Mouse (Mus musculus) intestine, embryonic 14.5 days (tissue): Measurements from ENCODE around the gene Trub2. TPM values are rescaled to one million over a fixed set of nuclear protein-coding genes. Genes with fewer than 3 reads are reported as not detected.

ENCODE experiments used
- ATAC-seq: fragments of 200-750 bp; cut with Nextera tagmentation; replicated peaks from 2 replicates; pipeline ENCODE4 v1.8.0; 2017; ENCODE audit warnings: low read depth, moderate number of reproducible peaks, moderate TSS enrichment, moderate library complexity; ENCODE audit not compliant: low FRiP score, low TSS enrichment
- DNase-seq: peaks from one replicate; pipeline ENCODE4 v3.0.0-alpha.2; 2018; ENCODE audit warnings: low spot score
- H3K27ac ChIP-seq: fragments of 300-500 bp; sonication (generic); 2 replicates; pipeline ENCODE4 v1.5.1; 2014; ENCODE audit warnings: low read depth, mild to moderate bottlenecking, control low read depth
- H3K27me3 ChIP-seq: fragments of 300-500 bp; sonication (generic); replicated peaks from 2 replicates; pipeline ENCODE4 v1.6.1; 2014; ENCODE audit warnings: low read length, control low read depth; ENCODE audit not compliant: control insufficient read depth, insufficient read depth
- H3K36me3 ChIP-seq: fragments of 300-500 bp; sonication (generic); 2 replicates; pipeline ENCODE4 v1.6.1; 2014; ENCODE audit warnings: low read length, control low read depth; ENCODE audit not compliant: control insufficient read depth, insufficient read depth
- H3K4me1 ChIP-seq: fragments of 300-500 bp; sonication (generic); replicated peaks from 2 replicates; pipeline ENCODE4 v1.6.1; 2014; ENCODE audit warnings: low read length, control low read depth, mixed read lengths; ENCODE audit not compliant: control insufficient read depth, insufficient read depth
- H3K4me2 ChIP-seq: fragments of 300-500 bp; sonication (generic); 2 replicates; pipeline ENCODE4 v1.6.1; 2014; ENCODE audit warnings: low read length
- H3K4me3 ChIP-seq: fragments of 300-500 bp; sonication (generic); 2 replicates; pipeline ENCODE4 v1.5.1; 2014; ENCODE audit warnings: low read depth, low read length, control low read depth, mixed read lengths
- H3K9ac ChIP-seq: fragments of 300-500 bp; sonication (generic); 2 replicates; pipeline ENCODE4 v1.6.1; 2014; ENCODE audit warnings: mild to moderate bottlenecking, low read length
- H3K9me3 ChIP-seq: fragments of 300-500 bp; sonication (generic); 2 replicates; pipeline ENCODE4 v1.6.1; 2016; ENCODE audit warnings: low read length, control low read depth; ENCODE audit not compliant: control insufficient read depth
- WGBS: fragments of 180-500 bp; shearing (Covaris S2); extraction: QIAGEN DNeasy Blood & Tissue Kit; methylation state at CpG from one replicate; pipeline ENCODE4 v1.1.7; 2014; 5-methylcytosine and 5-hydroxymethylcytosine counted together
- polyA plus RNA-seq: library from polyadenylated mRNA; unstranded; fragments of >200 nt; fragmentation: Nextera tagmentation; extraction: Ambion mirVana; gene quantifications from 2 replicates; pipeline ENCODE4 v1.2.1, GENCODE M21; 2014

The Trub2 gene
- polyA plus RNA-seq, 1 experiment from 2014 or later = 33.3 TPM

DNA sequence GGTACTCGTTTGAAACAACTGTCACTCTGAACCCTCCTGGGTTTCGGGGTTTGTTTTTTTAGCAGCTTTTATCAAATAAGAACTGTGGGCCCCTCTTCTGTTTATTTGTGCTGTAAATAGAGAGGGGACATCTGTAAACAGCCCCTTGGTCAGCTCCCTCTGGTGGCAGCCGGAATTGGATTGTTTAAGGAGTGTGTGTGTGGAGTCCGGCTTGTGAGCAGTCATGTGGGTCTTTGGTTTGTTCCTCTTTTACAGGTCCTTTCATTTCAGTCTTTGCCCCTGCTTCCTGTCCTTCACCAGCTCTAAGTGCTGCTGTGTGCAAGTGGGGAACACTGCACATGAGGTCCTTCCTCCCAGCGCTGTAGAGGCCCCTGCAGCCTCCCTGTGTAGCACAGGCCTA lies 48.9 kb downstream of the Trub2 start:
- peaks cover 59% of the 10 kb centered on the region for H3K36me3 ChIP-seq

DNA sequence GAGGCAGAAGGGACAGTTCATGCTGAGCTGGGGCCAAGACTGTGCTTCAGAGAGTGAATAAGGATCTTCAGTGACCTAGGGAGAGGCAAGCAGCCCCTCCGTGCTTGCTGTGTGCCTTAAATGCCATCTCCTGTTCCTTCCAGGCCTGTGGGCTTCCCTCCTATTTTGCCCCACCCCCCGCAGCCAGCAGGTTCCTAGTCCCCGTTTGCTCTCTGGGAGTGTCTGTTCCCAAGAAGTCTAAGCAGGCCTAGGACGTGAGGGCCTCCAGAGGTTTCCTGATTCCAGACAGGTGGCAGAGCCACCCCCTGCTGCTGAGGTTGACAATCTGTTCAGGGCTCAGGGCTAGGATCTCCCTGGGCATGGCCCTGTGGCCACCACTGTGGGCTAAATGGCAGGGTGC lies 49.5 kb downstream of the Trub2 start:
- DNase-seq = no peak
- Histone ChIP-seq H3K27ac (no peak overlapping the region), H3K9ac (no peak overlapping the region)

More for the DNA sequence above, 48.9 kb downstream of the Trub2 start:
- Histone ChIP-seq H3K27ac (no peak overlapping the region), H3K9me3 (no peaks in the 10 kb centered on the region), H3K27me3 (no peaks in the 10 kb centered on the region), H3K4me3 (no peak overlapping the region), H3K4me1 (no peaks in the 10 kb centered on the region), H3K9ac (no peak overlapping the region), H3K4me2 (no peak overlapping the region)
- no peak for DNase-seq
- WGBS = 51% methylated on average over 5 of the region's 5 CpGs
- no peak for ATAC-seq

DNA sequence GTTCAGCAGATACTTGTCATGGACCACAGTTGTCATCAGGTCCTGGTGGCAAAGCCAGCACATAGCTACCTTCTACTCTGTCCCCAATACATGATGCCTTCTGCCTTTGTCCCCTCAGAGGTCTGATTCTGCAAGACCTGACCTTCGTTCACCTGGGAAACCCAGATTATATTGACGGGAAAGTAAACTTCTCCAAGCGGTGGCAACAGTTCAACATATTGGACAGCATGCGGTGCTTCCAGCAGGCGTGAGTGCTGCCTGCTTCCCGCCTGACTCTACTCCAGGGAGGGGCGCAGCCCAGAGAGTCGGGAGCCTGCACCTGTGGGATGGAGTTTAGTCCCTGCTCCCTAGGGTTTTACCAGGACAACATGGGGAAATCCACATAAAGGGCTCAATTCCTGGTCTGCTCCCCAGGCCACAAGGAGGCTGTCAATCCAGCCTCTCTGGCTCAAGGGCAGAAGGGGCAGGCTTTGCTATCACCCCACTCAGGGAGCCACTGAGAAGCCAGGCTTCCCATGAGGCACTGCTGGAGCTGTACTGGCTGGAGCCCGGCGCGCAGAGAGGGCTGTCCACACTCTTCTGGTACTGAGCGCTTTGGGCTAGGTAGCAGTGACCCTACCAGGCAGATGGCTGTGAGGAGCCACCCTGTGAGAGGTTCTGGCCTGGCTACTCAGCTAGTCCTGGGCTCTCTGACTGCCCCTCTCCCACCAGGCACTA lies 50.9 kb downstream of the Trub2 start:
- no peak for DNase-seq
- H3K27ac ChIP-seq = no peak overlapping the region
- H3K9me3 ChIP-seq = no peaks in the 10 kb centered on the region
- H3K4me2 ChIP-seq = no peak overlapping the region
- ATAC-seq = no peak
- 79% methylated on average over 12 of the region's 12 CpGs for WGBS
- no peak overlapping the region for H3K4me3 ChIP-seq
- H3K27me3 ChIP-seq = no peaks in the 10 kb centered on the region
- H3K36me3 ChIP-seq = peaks cover 78% of the 10 kb centered on the region
- no peak overlapping the region for H3K9ac ChIP-seq
- H3K4me1 ChIP-seq = no peaks in the 10 kb centered on the region

More for the DNA sequence above, 49.5 kb downstream of the Trub2 start:
- no peak for ATAC-seq
- H3K4me2 ChIP-seq = no peak overlapping the region
- no peaks in the 10 kb centered on the region for H3K27me3 ChIP-seq
- H3K4me1 ChIP-seq = no peaks in the 10 kb centered on the region
- no peaks in the 10 kb centered on the region for H3K9me3 ChIP-seq
- H3K36me3 ChIP-seq = peaks cover 64% of the 10 kb centered on the region
- no peak overlapping the region for H3K4me3 ChIP-seq
- whole genome bisulfite sequencing = 58% methylated on average over 4 of the region's 4 CpGs

DNA sequence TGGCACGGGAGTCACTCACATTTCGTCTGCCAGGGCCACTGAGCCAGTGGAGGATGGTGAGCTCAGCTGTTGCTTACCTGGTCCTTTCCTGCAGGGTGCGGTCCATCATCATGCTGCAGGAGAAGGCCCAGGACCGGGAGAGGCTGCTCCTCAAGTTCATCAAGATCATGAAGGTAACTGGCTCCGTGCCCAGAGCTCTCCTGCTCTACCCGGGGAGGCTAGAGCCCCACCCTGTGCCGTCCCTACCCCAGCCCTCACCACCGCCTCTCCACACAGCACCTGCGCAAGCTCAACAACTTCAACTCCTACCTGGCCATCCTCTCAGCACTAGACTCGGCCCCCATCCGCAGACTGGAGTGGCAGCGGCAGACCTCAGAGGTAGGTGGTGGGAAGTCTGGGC lies 52.6 kb downstream of the Trub2 start:
- no peaks in the 10 kb centered on the region for H3K27me3 ChIP-seq
- DNase-seq (no peak), ATAC-seq (no peak)
- H3K4me3 ChIP-seq = no peak overlapping the region
- H3K4me1 ChIP-seq = no peaks in the 10 kb centered on the region
- H3K4me2 ChIP-seq = no peak overlapping the region
- H3K9ac ChIP-seq = no peak overlapping the region
- no peaks in the 10 kb centered on the region for H3K9me3 ChIP-seq
- H3K27ac ChIP-seq = no peak overlapping the region
- peaks cover 87% of the 10 kb centered on the region for H3K36me3 ChIP-seq
- WGBS = 89% methylated on average over 12 of the region's 12 CpGs

DNA sequence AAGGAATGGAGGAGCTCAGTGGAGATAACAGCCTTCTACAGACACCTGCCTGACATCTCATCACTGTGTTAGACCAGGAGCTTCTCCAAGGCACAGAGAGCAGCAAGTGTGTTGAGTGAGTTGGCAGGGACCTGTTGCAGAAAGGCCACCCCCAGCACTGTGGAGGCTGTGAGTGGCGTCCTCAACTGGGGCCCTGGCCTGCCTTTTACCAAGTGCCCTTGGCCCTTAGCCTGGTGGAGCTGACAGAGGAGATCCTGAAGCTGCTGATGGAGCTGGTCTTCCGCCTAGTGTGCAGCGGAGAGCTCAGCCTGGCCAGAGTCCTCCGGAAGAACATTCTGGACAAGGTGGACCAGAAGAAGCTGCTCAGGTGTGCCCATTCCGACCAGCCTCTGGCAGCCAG lies 55.0 kb downstream of the Trub2 start:
- Histone ChIP-seq H3K4me2 (no peak overlapping the region), H3K9me3 (no peaks in the 10 kb centered on the region), H3K4me3 (no peak overlapping the region), H3K27ac (no peak overlapping the region), H3K36me3 (peaks cover 85% of the 10 kb centered on the region), H3K4me1 (no peaks in the 10 kb centered on the region), H3K27me3 (no peaks in the 10 kb centered on the region), H3K9ac (no peak overlapping the region)
- no peak for DNase-seq
- WGBS = 94% methylated on average over 5 of the region's 5 CpGs
- ATAC-seq = no peak

DNA sequence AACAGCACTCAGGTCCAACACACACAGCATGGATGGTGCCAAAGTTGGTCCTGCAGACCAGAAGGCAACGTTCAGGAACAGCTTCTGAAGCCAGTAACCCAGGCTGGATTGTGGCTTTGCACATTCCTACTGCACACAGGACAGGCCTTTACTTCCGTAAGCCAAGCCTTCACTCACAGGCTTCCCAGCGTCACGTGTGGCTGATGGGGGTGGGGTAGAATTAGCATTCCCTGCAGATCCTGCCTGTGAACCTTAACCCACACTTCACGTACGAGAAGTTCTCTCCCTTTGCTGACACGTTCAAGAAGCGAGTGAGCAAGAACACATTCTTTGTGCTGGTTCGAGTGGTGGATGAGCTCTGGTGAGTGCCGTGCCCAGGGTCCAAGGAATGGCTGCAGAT lies 55.7 kb downstream of the Trub2 start:
- H3K36me3 ChIP-seq = peaks cover 83% of the 10 kb centered on the region
- whole genome bisulfite sequencing = 87% methylated on average over 10 of the region's 10 CpGs

DNA sequence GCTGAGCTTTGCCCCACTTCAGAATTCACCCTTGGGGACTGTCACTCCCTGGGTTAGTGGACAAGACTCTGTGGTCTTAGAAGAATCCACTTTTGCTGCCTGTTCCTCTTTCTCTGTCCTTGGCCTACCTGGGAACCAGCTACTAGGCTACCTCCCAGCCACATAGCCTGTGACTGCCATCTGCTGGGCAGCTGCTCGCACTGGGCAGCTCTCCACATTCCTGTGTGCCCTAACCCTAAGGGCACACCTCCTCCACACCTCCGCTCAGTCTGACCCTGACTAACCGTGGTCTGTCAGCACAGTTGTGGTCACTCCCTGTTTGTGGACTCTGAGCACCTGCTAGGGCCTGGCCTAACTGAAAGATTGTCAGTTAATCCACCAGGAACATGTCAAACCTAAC lies 56.8 kb downstream of the Trub2 start:
- no peak overlapping the region for H3K27ac ChIP-seq
- ATAC-seq = 0 out of 2 replicates have a peak, but pooled peaks have one; percentile 25
- 74% methylated on average over 3 of the region's 3 CpGs for WGBS
- H3K4me1 ChIP-seq = no peaks in the 10 kb centered on the region
- no peak overlapping the region for H3K4me2 ChIP-seq
- peaks cover 82% of the 10 kb centered on the region for H3K36me3 ChIP-seq
- no peaks in the 10 kb centered on the region for H3K27me3 ChIP-seq
- no peaks in the 10 kb centered on the region for H3K9me3 ChIP-seq
- no peak for DNase-seq
- no peak overlapping the region for H3K9ac ChIP-seq
- H3K4me3 ChIP-seq = no peak overlapping the region

More for the DNA sequence above, 55.7 kb downstream of the Trub2 start:
- H3K9ac ChIP-seq = no peak overlapping the region
- no peak for ATAC-seq
- no peak overlapping the region for H3K4me2 ChIP-seq
- DNase-seq = no peak
- no peak overlapping the region for H3K27ac ChIP-seq
- no peaks in the 10 kb centered on the region for H3K9me3 ChIP-seq
- H3K4me3 ChIP-seq = no peak overlapping the region
- H3K27me3 ChIP-seq = no peaks in the 10 kb centered on the region
- H3K4me1 ChIP-seq = no peaks in the 10 kb centered on the region

DNA sequence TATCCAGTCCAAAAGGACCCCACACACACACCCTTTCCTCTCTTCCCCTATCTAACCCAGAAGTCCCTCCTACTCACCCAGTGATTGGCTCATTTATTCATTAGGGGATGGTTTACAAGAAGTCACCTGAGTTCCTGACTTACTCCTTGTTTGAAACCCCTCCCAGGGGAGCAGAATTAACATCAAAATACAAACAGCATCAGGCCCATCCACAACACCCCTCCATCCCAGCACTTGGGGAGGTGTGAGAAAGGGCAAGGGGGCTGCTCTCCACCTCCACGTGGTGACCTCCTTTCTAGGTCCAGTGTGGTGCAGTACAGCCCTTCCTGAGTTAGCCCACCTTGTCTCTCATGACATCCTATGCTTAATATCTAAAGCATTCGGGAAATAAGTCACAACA lies 58.8 kb downstream of the Trub2 start:
- WGBS = 61% methylated on average over 2 of the region's 2 CpGs

More for the DNA sequence above, 58.8 kb downstream of the Trub2 start:
- Histone ChIP-seq H3K4me1 (no peaks in the 10 kb centered on the region), H3K27me3 (no peaks in the 10 kb centered on the region), H3K27ac (no peak overlapping the region), H3K9ac (no peak overlapping the region), H3K4me2 (no peak overlapping the region), H3K4me3 (no peak overlapping the region), H3K36me3 (peaks cover 81% of the 10 kb centered on the region), H3K9me3 (no peaks in the 10 kb centered on the region)
- DNase-seq (no peak), ATAC-seq (no peak)
